Mouse (Mus musculus) hematopoietic stem cell, adult 5-6 weeks (primary cell): ENCODE data around the gene Snapc4. TPM values are rescaled to one million over a fixed set of nuclear protein-coding genes. Genes with fewer than 3 reads are reported as not detected.

Source experiments
- ATAC-seq, 2 experiments: fragments of 125-278 bp in 1 of 2; replicated peaks in 1 of 2; 2 replicates each; pipeline ENCODE4 v1.8.0; 2016 to 2017; ENCODE audit warnings: inconsistent platforms in 2 of 2, mild to moderate bottlenecking in 2 of 2, moderate number of reproducible peaks in 2 of 2, low read depth in 1 of 2, moderate TSS enrichment in 1 of 2; ENCODE audit not compliant: low FRiP score in 2 of 2, poor library complexity in 2 of 2, severe bottlenecking in 2 of 2, insufficient read depth in 1 of 2, low TSS enrichment in 1 of 2
- total RNA-seq: library from RNA; stranded (forward); fragments of 172-1452, 232-1000 nt; gene quantifications from 2 replicates; pipeline ENCODE4 v1.2.3, GENCODE M21; 2017

The Snapc4 gene
- 44.4 and 48.7 TPM in 2 replicates for total RNA-seq

- peak; percentile 80 to 96 for ATAC-seq
These were observed at the start of gene Snapc4 for GRCm38 (mm10) chr2:26380131-26380771. TSS of gene Snapc4 (minus strand) at chr2:26380653.

GRCm38 (mm10) chr2:26429851-26430250 is 49.4 kb upstream of the Snapc4 start:
- ATAC-seq = no peak

GRCm38 (mm10) chr2:26424541-26424940 is 44.1 kb upstream of the Snapc4 start:
- no peak for ATAC-seq

DNA sequence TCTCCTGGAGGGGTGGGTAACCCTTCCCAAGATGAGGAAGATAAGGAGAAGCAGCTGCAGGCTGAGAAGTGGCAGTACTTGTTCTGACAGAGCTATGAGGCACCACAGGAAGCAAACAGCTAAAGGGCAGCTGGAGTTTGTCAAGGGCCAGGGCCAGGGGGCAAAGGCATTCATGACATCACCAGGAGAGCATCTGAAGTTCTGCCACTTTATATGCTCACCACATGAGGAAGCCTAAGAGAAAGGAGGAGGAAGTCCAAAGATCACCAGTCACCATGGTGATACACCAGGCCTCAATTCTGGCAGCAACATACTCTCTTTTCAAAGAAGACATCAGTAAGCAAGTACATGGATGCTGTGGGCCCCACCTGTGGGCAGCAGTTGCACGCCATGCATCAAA is 42.6 kb upstream of the Snapc4 start:
- ATAC-seq = no peak; a peak in 1 of 4 replicates

- no peak for ATAC-seq
These were observed 41.5 kb upstream of the Snapc4 start for GRCm38 (mm10) chr2:26421969-26422368.

- no peak for ATAC-seq
These were observed 37.7 kb upstream of the Snapc4 start for GRCm38 (mm10) chr2:26418120-26418519.

DNA sequence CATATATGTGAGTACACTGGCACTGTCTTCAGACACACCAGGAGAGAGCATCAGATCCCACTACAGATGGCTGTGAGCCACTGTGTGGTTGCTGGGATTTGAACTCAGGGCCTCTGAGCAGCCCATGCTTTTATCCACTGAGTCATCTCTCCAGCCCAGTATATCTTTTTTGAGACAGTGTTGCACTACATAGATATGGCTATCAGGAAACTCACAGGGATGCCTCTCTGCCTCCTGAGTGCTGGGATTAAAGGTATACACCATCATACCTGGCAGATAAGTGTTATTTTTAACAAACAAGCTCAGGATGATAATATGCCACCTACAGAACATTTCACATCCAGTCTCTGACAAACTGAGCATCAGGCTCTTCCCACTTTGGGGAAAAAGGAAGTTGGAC is 36.6 kb upstream of the Snapc4 start:
- ATAC-seq = no peak

- ATAC-seq = no peak
These were observed 30.5 kb upstream of the Snapc4 start for GRCm38 (mm10) chr2:26410931-26411411.

DNA sequence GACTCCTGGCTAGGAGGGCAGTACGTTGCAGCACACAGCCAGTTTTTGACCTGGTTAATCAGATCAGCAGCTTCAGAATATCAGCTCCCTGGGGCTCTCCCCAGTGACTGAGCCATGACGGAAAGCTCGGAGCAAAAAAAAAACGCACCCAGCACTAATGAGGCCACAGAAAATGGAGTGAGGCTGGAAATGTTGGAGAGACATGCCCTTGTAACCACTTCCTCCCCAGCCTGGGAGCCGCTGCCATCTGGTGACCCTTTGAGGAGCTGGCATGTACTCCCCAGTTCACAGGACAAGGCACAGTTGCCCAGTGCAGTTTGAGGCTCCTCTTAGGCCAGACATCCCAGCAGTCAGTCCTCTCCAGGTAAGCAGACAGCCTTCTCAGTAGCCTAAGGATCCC is 29.6 kb upstream of the Snapc4 start:
- no peak for ATAC-seq

- ATAC-seq = no peak
These were observed 28.9 kb upstream of the Snapc4 start for GRCm38 (mm10) chr2:26409362-26409761.

DNA sequence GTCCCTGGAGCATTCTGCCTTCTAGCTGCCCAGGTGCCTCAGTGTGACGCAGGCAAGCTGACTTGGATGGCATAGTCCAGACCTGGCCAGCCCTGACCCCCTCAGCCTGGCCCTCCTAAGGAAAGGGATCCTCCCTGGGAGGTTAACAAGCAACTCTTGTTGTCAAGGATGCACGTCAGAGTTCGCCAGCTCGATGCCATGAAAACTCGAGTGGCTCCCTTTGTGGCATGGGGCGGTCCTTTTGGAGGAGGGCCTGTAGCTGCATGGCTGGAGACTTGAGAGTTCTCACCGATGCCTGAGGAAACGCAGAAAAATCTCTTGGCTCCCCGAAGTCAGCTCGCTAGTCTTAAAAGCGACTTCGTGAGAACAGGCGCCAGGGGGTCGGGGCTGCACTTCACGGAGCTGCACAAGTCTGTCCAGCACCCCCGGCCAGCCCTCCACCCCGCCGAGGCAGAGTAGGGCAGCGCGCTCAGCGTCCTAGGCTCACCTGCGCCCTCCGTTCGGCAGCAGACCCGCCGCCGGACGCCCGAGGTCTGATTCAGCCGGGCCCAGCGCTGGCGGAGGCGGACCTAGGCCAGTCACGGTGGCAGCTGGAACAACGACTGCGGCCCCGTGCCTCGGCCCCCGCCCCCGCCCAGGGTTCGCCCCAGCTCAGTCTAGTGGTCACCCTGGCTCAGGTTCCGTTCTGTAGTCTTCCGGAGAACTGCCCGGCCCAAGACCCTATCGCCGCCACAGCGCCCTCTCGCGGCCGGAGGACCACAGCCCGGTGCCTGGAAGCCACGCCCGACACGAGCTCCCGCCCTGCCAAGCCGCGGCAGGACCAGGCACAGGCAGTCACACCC is 28.3 kb upstream of the Snapc4 start, which contains the start of gene Inpp5e:
TSS of gene Inpp5e (minus strand) at position 689 of the 842 bp plus-strand sequence.
- peak; percentile 90 to 94 for ATAC-seq

- no peak for ATAC-seq
These were observed 22.9 kb upstream of the Snapc4 start for GRCm38 (mm10) chr2:26403306-26403705.

DNA sequence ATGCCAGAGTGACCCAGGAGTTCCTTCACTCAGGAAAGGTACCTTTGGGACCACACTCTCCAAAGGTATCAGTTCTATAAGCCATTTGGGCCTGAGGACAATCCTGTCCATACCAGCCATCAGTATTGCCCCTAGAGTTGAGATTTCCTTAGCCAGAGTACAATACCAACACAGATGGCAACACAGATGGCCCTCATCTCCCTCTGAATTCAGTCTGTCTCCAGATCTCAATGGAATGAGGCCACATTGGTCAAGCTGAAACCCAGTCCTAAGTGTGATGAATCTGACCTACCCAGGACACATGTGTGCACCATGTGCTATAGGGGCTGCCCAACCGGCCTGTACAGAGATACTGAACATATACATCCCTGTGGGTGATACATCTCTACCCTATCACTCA is 21.8 kb upstream of the Snapc4 start:
- no peak for ATAC-seq

GRCm38 (mm10) chr2:26401023-26401422 is 20.6 kb upstream of the Snapc4 start:
- no peak for ATAC-seq

DNA sequence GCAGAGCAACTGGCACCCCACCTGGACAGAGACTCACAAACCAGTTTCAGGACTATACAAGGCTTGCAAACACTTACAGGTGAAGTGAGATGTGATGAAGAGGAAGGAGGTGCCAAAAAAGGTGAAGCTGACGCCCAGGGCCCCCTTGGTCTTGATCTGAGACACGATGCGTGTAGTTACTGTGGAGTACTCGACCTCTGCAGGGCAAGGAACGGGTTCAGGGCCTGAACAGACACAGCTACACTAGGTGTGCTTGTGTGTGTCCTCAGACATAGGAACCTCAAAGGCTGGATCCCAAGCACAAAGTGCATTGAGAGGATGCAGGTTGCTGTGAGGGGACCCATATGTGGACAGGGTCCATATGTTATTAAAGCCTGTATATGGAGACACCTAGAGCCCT is 19.8 kb upstream of the Snapc4 start:
- no peak for ATAC-seq

DNA sequence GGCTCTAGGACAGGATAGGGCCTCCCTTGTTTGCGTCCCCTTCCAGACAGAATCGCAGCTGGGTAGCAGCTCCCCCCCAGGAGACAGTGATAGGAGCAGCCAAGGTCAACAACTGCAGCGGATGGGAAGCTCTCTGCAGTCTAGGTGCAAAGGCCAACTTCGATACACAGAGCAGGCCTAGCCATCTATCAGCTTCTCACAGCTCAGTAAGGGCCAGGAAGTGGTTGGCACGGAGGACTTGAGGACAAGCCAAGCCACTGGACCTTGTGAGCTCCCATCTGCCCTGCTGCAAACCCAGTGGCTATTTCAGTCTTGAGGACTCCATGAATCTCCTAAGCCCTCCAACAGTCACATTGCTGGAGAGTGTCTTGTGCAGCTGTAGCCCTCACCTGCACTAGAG is 19.2 kb upstream of the Snapc4 start:
- no peak for ATAC-seq

- ATAC-seq = no peak
These were observed 18.5 kb upstream of the Snapc4 start for GRCm38 (mm10) chr2:26398978-26399377.

- ATAC-seq = no peak
These were observed 11.2 kb upstream of the Snapc4 start for GRCm38 (mm10) chr2:26391617-26392016.
